Mouse (Mus musculus): ENCODE results near the gene Esrrg. TPM values are rescaled to one million over a fixed set of nuclear protein-coding genes. Genes with fewer than 3 reads are reported as not detected.

The Esrrg gene
- polyA plus RNA-seq, 1 experiment: 12.7 TPM

DNA sequence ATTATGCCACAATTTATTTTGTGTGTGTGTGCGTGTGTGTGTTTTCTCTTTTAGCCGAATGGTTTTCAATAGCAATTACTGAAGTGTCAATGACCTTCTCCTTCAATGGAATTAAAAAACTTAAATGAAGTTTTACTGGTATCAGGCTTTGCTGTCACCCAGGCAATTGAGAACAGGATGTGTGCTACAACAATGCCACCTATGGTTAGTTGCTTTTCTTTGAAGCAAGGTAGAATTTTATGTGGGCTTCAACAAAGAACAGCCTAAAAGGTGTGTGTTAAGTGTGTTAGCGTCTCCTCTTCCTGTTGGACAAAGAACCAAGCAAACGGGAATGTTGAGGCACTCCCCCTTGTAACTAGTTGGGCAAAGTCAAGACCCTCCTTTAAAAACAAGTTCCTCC, 162.5 kb downstream of the Esrrg start:
- no peak overlapping the region for H3K4me3 ChIP-seq (ENCODE audit: insufficient read depth, low read length)
- no peak for TF ChIP-seq POLR2A (IDR thresholded peaks at IDR 0.05; ENCODE audit: extremely low read depth, insufficient read depth, low read length)
- no peak overlapping the region for H3K27ac ChIP-seq (ENCODE audit: insufficient read depth, low read length)
- no peaks in the 10 kb centered on the region for H3K4me1 ChIP-seq (ENCODE audit: control insufficient read depth, insufficient read depth, low read length)

DNA sequence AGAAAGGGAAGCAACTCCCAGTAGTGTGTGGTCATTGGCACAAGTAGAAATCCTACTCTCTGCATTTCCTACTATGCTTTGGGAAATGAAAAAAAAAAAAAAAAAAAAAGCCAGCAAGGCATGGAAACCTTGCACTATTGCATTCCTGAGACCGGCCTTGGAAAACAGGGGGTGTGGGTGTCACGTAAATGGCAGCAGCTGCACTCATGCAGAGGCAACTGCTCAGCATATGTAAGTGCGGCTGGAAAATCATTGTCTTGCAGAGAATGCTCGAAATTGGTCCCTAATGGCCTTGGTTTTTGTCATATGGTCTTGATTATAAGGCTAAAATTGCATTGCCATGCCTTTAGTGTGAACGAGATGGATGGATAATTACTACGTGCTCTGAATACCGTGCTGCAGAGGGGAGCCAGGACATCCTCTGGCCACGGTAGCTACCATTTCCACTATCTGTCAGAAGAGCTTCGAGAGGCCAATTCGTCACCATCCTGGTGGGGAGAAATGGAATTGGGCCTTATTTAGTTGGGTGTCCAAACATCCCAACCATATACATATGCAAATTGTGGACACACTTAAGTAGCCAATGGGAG, 171.1 kb downstream of the Esrrg start:
- H3K27ac ChIP-seq (ENCODE audit: insufficient read depth, low read length): no peak overlapping the region
- H3K4me1 ChIP-seq (ENCODE audit: control insufficient read depth, insufficient read depth, low read length): no peaks in the 10 kb centered on the region
- no peak overlapping the region for H3K4me3 ChIP-seq (ENCODE audit: insufficient read depth, low read length)
- TF ChIP-seq POLR2A (IDR thresholded peaks at IDR 0.05; ENCODE audit: extremely low read depth, insufficient read depth, low read length): no peak
- no peak for TF ChIP-seq CTCF (IDR thresholded peaks at IDR 0.05; ENCODE audit: extremely low read depth, insufficient read depth, low read length)

DNA sequence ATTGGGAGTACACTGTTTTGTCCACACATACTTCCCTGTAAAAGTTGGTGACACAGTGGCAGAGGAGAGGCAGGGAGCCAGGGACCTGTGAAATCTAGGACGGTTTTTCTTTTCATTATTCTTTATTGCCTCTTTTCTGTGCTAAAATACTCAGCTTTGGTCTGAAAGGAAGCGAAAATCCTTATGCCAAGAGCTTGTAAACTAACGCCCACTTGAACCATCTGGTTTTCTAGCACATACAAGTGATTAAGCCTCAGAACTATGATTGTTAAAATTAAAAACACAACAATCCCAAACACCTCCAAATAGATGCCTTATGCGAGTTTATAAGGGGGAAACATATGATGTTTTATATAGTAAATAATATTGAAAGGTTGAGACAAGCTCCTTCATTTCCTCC, 176.6 kb downstream of the Esrrg start:
- 0 out of 2 replicates have a peak, but pooled peaks cover 2% of the 10 kb centered on the region for H3K4me1 ChIP-seq (ENCODE audit: control insufficient read depth, insufficient read depth, low read length)
- H3K4me3 ChIP-seq (ENCODE audit: insufficient read depth, low read length): no peak overlapping the region

DNA sequence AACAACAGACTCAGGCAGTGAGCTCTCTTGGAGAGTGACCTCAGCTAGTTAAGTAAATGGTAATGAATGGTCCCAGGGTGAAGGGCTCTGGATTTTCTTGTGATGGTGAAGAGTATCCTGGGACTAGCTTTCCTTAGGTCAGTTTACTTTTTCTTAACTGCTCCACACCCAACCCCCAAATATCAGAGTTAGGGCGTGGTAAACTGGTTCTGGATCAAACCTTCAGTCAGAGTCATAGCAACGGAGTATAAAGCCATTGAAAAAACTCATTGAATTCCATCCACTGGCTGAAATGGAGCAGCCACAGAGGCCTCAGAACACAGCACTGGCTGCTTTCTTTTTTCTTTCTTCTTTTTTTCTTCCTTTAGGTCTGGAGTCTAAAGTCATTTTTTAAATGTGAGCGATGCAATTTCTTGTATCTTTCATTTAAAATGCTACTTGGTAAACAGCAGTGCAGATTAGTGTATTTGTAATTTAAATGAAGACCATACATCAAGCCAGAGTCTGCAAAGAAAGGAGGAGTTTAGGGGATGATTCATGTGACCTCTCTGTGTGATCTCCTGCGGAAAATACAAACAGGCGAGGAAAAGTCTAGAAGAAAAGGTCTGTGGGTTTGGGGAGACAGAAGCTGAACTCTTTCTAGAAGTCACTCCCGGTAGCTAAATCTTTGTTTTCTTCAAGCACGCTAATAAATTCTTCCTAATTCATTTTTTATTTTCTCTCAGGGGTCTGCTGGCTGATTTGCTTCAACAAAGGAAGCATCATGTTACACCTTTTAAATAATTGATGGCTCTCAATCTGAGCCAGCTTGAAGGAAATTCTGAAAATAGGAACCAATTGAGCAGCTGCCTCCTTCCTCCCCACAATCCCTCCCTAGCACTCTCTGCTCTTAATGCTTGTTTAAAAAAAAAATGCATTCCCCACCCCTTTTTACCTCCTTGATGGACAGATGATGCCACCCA, 178.7 kb downstream of the Esrrg start:
- no peak overlapping the region for H3K27ac ChIP-seq (ENCODE audit: insufficient read depth, low read length)
- H3K4me3 ChIP-seq (ENCODE audit: insufficient read depth, low read length): no peak overlapping the region
- TF ChIP-seq POLR2A (IDR thresholded peaks at IDR 0.05; ENCODE audit: extremely low read depth, insufficient read depth, low read length): no peak
- no peak for TF ChIP-seq CTCF (IDR thresholded peaks at IDR 0.05; ENCODE audit: extremely low read depth, insufficient read depth, low read length)
- 0 out of 2 replicates have a peak, but pooled peaks cover 2% of the 10 kb centered on the region for H3K4me1 ChIP-seq (ENCODE audit: control insufficient read depth, insufficient read depth, low read length)

More for the DNA sequence above, 176.6 kb downstream of the Esrrg start:
- no peak overlapping the region for H3K27ac ChIP-seq (ENCODE audit: insufficient read depth, low read length)
- no peak for TF ChIP-seq POLR2A (IDR thresholded peaks at IDR 0.05; ENCODE audit: extremely low read depth, insufficient read depth, low read length)
- TF ChIP-seq CTCF (IDR thresholded peaks at IDR 0.05; ENCODE audit: extremely low read depth, insufficient read depth, low read length): no peak

DNA sequence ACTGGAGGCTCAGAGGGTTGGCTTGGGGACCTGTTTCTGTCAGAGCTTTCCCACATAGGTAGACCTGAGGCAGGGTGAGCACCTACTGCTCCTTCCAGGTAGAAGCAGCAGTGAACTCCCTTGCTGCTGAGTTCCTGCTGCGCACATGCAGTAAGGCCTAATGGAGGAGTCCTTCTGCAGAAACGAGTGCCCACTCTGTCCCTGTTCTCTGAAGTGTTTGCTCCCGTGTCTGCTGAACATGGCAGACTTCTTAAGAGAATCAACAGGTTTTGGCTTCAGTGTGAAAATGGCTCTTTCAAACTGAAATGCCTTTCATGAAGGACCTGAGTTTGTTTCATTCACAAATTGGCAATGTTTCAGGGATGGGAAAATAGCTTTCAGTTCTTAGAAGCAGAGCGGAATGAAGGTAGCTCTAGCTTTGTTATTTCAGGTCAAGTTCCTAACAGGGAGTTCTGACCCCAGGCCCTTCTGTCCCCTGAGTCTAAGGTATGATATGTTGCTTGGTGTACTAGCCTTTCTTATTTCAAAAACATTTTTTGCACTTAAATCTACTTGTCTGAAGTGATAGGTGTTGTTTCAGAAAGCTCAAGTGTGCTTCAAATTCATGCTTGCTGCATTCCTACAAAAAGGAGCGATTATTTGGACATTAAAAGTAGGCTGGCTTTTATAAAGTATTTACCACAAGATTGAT, 185.8 kb downstream of the Esrrg start:
- no peak overlapping the region for H3K4me3 ChIP-seq (ENCODE audit: insufficient read depth, low read length)

DNA sequence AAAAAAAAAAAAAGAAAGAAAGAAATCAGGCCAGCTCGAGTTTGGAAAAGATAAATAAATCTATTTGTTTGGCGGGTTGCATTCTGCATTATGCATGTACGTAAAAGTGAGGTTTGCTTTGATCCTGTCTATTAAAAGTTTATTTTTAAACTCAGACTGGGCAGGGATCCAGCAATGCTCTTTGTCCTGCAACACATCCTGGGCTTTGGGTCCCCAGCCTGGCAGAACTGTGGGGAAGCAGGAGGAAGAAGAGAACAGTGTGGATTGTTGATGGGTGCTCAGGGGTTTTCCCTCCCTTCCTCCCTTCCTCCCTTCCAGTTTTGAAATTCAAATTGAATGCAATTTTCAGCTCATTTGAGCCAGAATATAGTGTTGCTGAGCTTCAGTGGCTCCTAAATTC, 187.0 kb downstream of the Esrrg start:
- TF ChIP-seq CTCF (IDR thresholded peaks at IDR 0.05; ENCODE audit: extremely low read depth, insufficient read depth, low read length): no peak
- TF ChIP-seq POLR2A (IDR thresholded peaks at IDR 0.05; ENCODE audit: extremely low read depth, insufficient read depth, low read length): no peak
- Histone ChIP-seq H3K4me3 (ENCODE audit: insufficient read depth, low read length) (no peak overlapping the region), H3K27ac (ENCODE audit: insufficient read depth, low read length) (no peak overlapping the region), H3K4me1 (ENCODE audit: control insufficient read depth, insufficient read depth, low read length) (no peaks in the 10 kb centered on the region; the same call in 1 of the 2 replicates)

More for the DNA sequence above, 185.8 kb downstream of the Esrrg start:
- no peak overlapping the region for H3K27ac ChIP-seq (ENCODE audit: insufficient read depth, low read length)
- no peak for TF ChIP-seq POLR2A (IDR thresholded peaks at IDR 0.05; ENCODE audit: extremely low read depth, insufficient read depth, low read length)
- no peak for TF ChIP-seq CTCF (IDR thresholded peaks at IDR 0.05; ENCODE audit: extremely low read depth, insufficient read depth, low read length)
- no peaks in the 10 kb centered on the region; the same call in 1 of the 2 replicates for H3K4me1 ChIP-seq (ENCODE audit: control insufficient read depth, insufficient read depth, low read length)

DNA sequence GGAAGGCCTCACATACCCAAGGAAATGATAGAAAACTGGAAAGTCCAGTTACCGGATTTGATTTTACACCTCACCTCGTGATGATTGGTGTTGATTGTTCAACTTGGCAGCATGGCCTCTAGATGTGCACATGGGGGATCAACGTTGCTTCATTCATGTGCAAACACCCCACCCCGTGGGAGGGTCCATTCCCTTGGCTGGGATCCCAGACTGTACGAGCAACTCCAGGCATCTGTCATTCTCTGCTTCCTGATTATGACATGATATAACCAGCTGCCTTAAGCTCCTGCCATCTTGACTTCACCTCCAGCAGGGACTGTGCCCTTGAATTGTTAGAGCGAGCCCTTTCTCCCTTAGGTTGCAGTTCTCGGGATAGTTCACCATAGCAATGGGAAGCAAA, 190.7 kb downstream of the Esrrg start:
- TF ChIP-seq POLR2A (IDR thresholded peaks at IDR 0.05; ENCODE audit: extremely low read depth, insufficient read depth, low read length): no peak
- no peak for TF ChIP-seq CTCF (IDR thresholded peaks at IDR 0.05; ENCODE audit: extremely low read depth, insufficient read depth, low read length)
- no peak overlapping the region for H3K27ac ChIP-seq (ENCODE audit: insufficient read depth, low read length)
- H3K4me1 ChIP-seq (ENCODE audit: control insufficient read depth, insufficient read depth, low read length): no peaks in the 10 kb centered on the region; the same call in 1 of the 2 replicates
- H3K4me3 ChIP-seq (ENCODE audit: insufficient read depth, low read length): no peak overlapping the region

DNA sequence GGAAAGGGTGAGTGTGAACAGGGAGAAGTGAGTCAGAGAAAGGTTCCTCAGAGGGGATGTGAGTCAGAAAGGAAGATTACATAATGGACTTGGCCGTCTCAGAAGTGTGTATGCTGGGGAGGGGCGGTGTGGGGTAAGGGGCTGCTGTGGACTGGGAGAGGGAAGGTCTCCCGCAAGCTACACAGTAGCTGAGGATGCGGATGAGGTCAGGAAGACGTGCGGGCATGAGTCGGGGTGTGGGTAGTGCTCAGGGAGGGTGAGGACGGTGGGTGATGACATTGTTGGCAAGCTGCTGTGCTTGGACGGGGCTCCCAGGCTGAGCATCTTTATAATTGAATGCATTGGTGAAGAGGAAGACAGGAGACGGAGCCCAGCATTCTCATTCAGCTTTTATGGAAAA, 192.2 kb downstream of the Esrrg start:
- Histone ChIP-seq H3K4me1 (ENCODE audit: control insufficient read depth, insufficient read depth, low read length) (no peaks in the 10 kb centered on the region; the same call in 1 of the 2 replicates), H3K27ac (ENCODE audit: insufficient read depth, low read length) (no peak overlapping the region), H3K4me3 (ENCODE audit: insufficient read depth, low read length) (no peak overlapping the region)
- TF ChIP-seq POLR2A (IDR thresholded peaks at IDR 0.05; ENCODE audit: extremely low read depth, insufficient read depth, low read length) (no peak), CTCF (IDR thresholded peaks at IDR 0.05; ENCODE audit: extremely low read depth, insufficient read depth, low read length) (no peak)

DNA sequence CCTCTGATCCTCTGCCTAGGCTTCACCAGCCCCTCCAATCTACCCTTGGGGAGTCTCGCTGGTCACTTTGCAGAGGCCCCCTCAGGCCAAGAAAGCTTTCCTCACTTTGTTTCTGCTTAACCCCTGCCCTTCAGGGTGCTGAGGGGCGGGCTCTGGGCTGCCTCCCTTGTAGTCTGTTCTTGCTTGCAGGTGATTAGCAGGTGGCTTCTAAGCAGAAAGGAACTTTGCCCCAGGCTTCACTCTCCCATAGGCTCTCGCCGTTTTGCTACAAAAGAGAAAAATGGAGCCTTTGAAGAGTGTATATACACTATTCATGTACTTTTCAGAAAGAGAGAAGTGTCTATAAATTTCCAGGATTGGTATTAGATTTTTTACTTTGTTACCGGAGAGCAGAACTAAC, 195.0 kb downstream of the Esrrg start:
- no peak overlapping the region for H3K27ac ChIP-seq (ENCODE audit: insufficient read depth, low read length)
- TF ChIP-seq CTCF (IDR thresholded peaks at IDR 0.05; ENCODE audit: extremely low read depth, insufficient read depth, low read length): no peak
- no peak for TF ChIP-seq POLR2A (IDR thresholded peaks at IDR 0.05; ENCODE audit: extremely low read depth, insufficient read depth, low read length)
- H3K4me3 ChIP-seq (ENCODE audit: insufficient read depth, low read length): no peak overlapping the region
- H3K4me1 ChIP-seq (ENCODE audit: control insufficient read depth, insufficient read depth, low read length): no peaks in the 10 kb centered on the region
